ENCODE assay signal across 9 mouse cellular contexts in genomic region chr5:110544691-110545069, GRCm38 (mm10). TPM values are rescaled to one million over a fixed set of nuclear protein-coding genes. Genes with fewer than 3 reads are reported as not detected.
DNase-seq lines count a peak whose midpoint lies in the region; ATAC-seq and TF ChIP-seq lines count a peak whose summit lies in the region.
"Had no signal": no experiment of that assay in that cellular context is flagged by ENCODE, and none has a peak within 500 bp of the region (broad histone marks: within the 10 kb centered on the region; RNA-seq: fewer than 3 reads in every experiment).

No protein-coding gene starts in this region.

- H3K27ac ChIP-seq in heart, embryonic 10.5 days, result no peak overlapping the region
- H3K27ac ChIP-seq in forebrain, embryonic 16.5 days (ENCODE audit: low read length), result no peak overlapping the region
- no peak overlapping the region for H3K27ac ChIP-seq in liver, postnatal 0 days (ENCODE audit: low read depth)

- WGBS in heart, embryonic 10.5 days, result 3% methylated on average over 24 of the region's 24 CpGs
- WGBS in forebrain, embryonic 16.5 days, result 2% methylated on average over 24 of the region's 24 CpGs
- WGBS in liver, postnatal 0 days (ENCODE audit: insufficient replicate concordance), result 4% methylated on average over 24 of the region's 24 CpGs

- no peak for TF ChIP-seq EP300 in liver, postnatal 0 days (IDR thresholded peaks at IDR 0.05; ENCODE audit: low read depth)

- no peaks in the 10 kb centered on the region for H3K36me3 ChIP-seq in heart, embryonic 10.5 days
- H3K36me3 ChIP-seq in forebrain, embryonic 16.5 days (ENCODE audit: control insufficient read depth, insufficient read depth), result no peaks in the 10 kb centered on the region
- no peaks in the 10 kb centered on the region for H3K36me3 ChIP-seq in liver, postnatal 0 days (replicated peaks; ENCODE audit: insufficient read depth, low read length)

- H3K4me3 ChIP-seq in heart, embryonic 10.5 days, result peak overlapping the region; percentile 54
- peak overlapping the region; percentile 54 for H3K4me3 ChIP-seq in forebrain, embryonic 16.5 days (replicated peaks; ENCODE audit: low read length)
- no peak overlapping the region for H3K4me3 ChIP-seq in liver, postnatal 0 days (ENCODE audit: low read depth, low read length)

- 0 out of 2 replicates have a peak, but pooled peaks have one; percentile 2 for TF ChIP-seq CTCF in liver, postnatal 0 days (IDR thresholded peaks at IDR 0.05; ENCODE audit: low read depth)

- ATAC-seq in forebrain, embryonic 16.5 days, result peak; percentile 42
- ATAC-seq in liver, postnatal 0 days, result no peak

- no peaks in the 10 kb centered on the region for H3K9me3 ChIP-seq in heart, embryonic 10.5 days
- H3K9me3 ChIP-seq in forebrain, embryonic 16.5 days (ENCODE audit: control insufficient read depth, low read length), result no peaks in the 10 kb centered on the region
- no peaks in the 10 kb centered on the region for H3K9me3 ChIP-seq in liver, postnatal 0 days (ENCODE audit: low read length)

- peaks cover 94% of the 10 kb centered on the region for H3K27me3 ChIP-seq in heart, embryonic 10.5 days (ENCODE audit: insufficient read depth, poor library complexity, severe bottlenecking)
- peaks cover 34% of the 10 kb centered on the region for H3K27me3 ChIP-seq in forebrain, embryonic 16.5 days (replicated peaks; ENCODE audit: control insufficient read depth, insufficient read depth, low read length)
- H3K27me3 ChIP-seq in liver, postnatal 0 days (ENCODE audit: insufficient read depth, low read length), result peaks cover 40% of the 10 kb centered on the region

- peaks cover 8% of the 10 kb centered on the region for H3K4me1 ChIP-seq in heart, embryonic 10.5 days
- peaks cover 12% of the 10 kb centered on the region for H3K4me1 ChIP-seq in forebrain, embryonic 16.5 days (replicated peaks; ENCODE audit: control insufficient read depth, insufficient read depth, low read length)
- no peaks in the 10 kb centered on the region for H3K4me1 ChIP-seq in liver, postnatal 0 days (ENCODE audit: insufficient read depth)

- no peak for DNase-seq in heart, embryonic 10.5 days (ENCODE audit: low spot score)
- no peak for DNase-seq in heart, adult 8-10 months (ENCODE audit: low spot score)
- DNase-seq in brain, adult 2 months (ENCODE audit: low read depth, low spot score), result peak; percentile 68
- DNase-seq in liver, postnatal 0 days, result no peak
- no peak for DNase-seq in right cerebral cortex, postnatal 25 days
- no peak for DNase-seq in T-cell, adult 2 months (ENCODE audit: low spot score)
- no peak for DNase-seq in urinary bladder, adult 2 months (ENCODE audit: low spot score)

- peak overlapping the region; percentile 75 for H3K9ac ChIP-seq in forebrain, embryonic 16.5 days (replicated peaks; ENCODE audit: low read depth, low read length)
- H3K9ac ChIP-seq in liver, postnatal 0 days (replicated peaks), result no peak overlapping the region

- peak overlapping the region; percentile 68 for H3K4me2 ChIP-seq in forebrain, embryonic 16.5 days (ENCODE audit: low read length)
- H3K4me2 ChIP-seq in liver, postnatal 0 days (ENCODE audit: low read depth, low read length), result no peak overlapping the region

RNA-seq across cellular contexts. Expression of gene Galnt9, which starts 0.5 kb away (rescaled TPM):
- not detected in 2 replicates for polyA plus RNA-seq in heart, embryonic 10.5 days (2016; fragmentation: Nextera tagmentation; extraction: Ambion mirVana)
- total RNA-seq in heart, adult 8-10 months (2022), result not detected
- 13.9 and 15.5 TPM in 2 replicates for polyA plus RNA-seq in forebrain, embryonic 16.5 days (2015; fragmentation: Nextera tagmentation; extraction: Ambion mirVana)
- 0.07 and 0.11 TPM in 2 replicates for polyA plus RNA-seq in liver, postnatal 0 days (2015; fragmentation: Nextera tagmentation; extraction: Ambion mirVana)
- 3.9 and 4.0 TPM in 2 replicates for polyA plus RNA-seq in urinary bladder, adult 2 months (2012; rRNA removed)
- total RNA-seq: liver, adult 2 months had no signal
